Mouse (Mus musculus): ENCODE results near the gene Thap7.

- TF ChIP-seq CTCF (conservative IDR thresholded peaks at IDR 0.05; ENCODE audit: low read length) (no peak), POU5F1 (IDR thresholded peaks at IDR 0.05; ENCODE audit: borderline replicate concordance, low read length) (no peak)
These were observed 30.3 kb upstream of the Thap7 start, which contains the start of gene Lrrc74b for GRCm38 (mm10) chr16:17561128-17561750.
